Mouse (Mus musculus) kidney, postnatal 25 days (tissue): ENCODE measurements around the gene Hebp1.

ENCODE experiments used
- DNase-seq, 2 experiments: peaks; one replicate each; pipeline ENCODE4 v3.0.0; 2021; ENCODE audit warnings: mixed read lengths in 2 of 2

Hebp1 gene

GRCm38 (mm10) chr6:135158509-135158908 is 39.3 kb downstream of the Hebp1 start:
- no peak for DNase-seq

- no peak for DNase-seq
These were observed 40.3 kb downstream of the Hebp1 start for GRCm38 (mm10) chr6:135157496-135157895.

GRCm38 (mm10) chr6:135156597-135156996 is 41.2 kb downstream of the Hebp1 start:
- DNase-seq: no peak

GRCm38 (mm10) chr6:135153719-135154118 is 44.1 kb downstream of the Hebp1 start:
- no peak for DNase-seq

GRCm38 (mm10) chr6:135150311-135150710 is 47.5 kb downstream of the Hebp1 start:
- peak; percentile 28 to 39 for DNase-seq

GRCm38 (mm10) chr6:135149722-135150121 is 48.1 kb downstream of the Hebp1 start:
- DNase-seq: peak in 1 of 2 experiments; percentile 29

- peak in 1 of 2 experiments; percentile 11 for DNase-seq
These were observed 48.6 kb downstream of the Hebp1 start for GRCm38 (mm10) chr6:135149175-135149574.

- DNase-seq: peak; percentile 49 to 51
These were observed 49.3 kb downstream of the Hebp1 start for GRCm38 (mm10) chr6:135148506-135148905.

GRCm38 (mm10) chr6:135145976-135146375 is 51.8 kb downstream of the Hebp1 start:
- DNase-seq: no peak

- no peak for DNase-seq
These were observed 53.3 kb downstream of the Hebp1 start for GRCm38 (mm10) chr6:135144516-135144915.

- no peak for DNase-seq
These were observed 54.7 kb downstream of the Hebp1 start for GRCm38 (mm10) chr6:135143151-135143550.

- no peak for DNase-seq
These were observed 56.2 kb downstream of the Hebp1 start for GRCm38 (mm10) chr6:135141451-135142147.

GRCm38 (mm10) chr6:135138746-135139145 is 59.1 kb downstream of the Hebp1 start:
- no peak for DNase-seq

GRCm38 (mm10) chr6:135138207-135138606 is 59.6 kb downstream of the Hebp1 start:
- DNase-seq: no peak

- peak; percentile 38 to 49 for DNase-seq
These were observed 60.1 kb downstream of the Hebp1 start for GRCm38 (mm10) chr6:135137736-135138135.

GRCm38 (mm10) chr6:135136439-135137161 is 61.2 kb downstream of the Hebp1 start:
- no peak for DNase-seq

GRCm38 (mm10) chr6:135135735-135136134 is 62.1 kb downstream of the Hebp1 start:
- DNase-seq: no peak

GRCm38 (mm10) chr6:135133486-135133885 is 64.3 kb downstream of the Hebp1 start:
- no peak for DNase-seq

- no peak for DNase-seq
These were observed 64.7 kb downstream of the Hebp1 start for GRCm38 (mm10) chr6:135133086-135133485.

- DNase-seq: no peak
These were observed 73.0 kb downstream of the Hebp1 start for GRCm38 (mm10) chr6:135124755-135125380.

- DNase-seq: no peak
These were observed 79.6 kb downstream of the Hebp1 start, which contains the start of gene Gprc5d for GRCm38 (mm10) chr6:135118183-135118582. Gene Gprc5d (minus strand): TSS chr6:135118283.

- no peak for DNase-seq
These were observed 81.3 kb downstream of the Hebp1 start for GRCm38 (mm10) chr6:135116479-135116878.

GRCm38 (mm10) chr6:135113114-135113436 is 84.7 kb downstream of the Hebp1 start:
- DNase-seq: no peak
